Mouse (Mus musculus) CH12.LX (cell line): ENCODE measurements at regions not wholly inside any gene's neighbourhood (a gene's known extent, or its start where the extent isn't known, plus 50 kb on each side); places are given as distances from the start of the nearest gene placed in this dataset.

ENCODE experiments used
- DNase-seq: peaks from one replicate; pipeline ENCODE4 v3.0.0-alpha.2; 2013; ENCODE audit errors: extremely low read depth
- H3K27ac ChIP-seq: 2 replicates; pipeline ENCODE4 v1.5.1; 2012; ENCODE audit warnings: low read depth, mild to moderate bottlenecking, control low read depth, moderate library complexity; ENCODE audit not compliant: insufficient read depth
- H3K27me3 ChIP-seq: replicated peaks from 2 replicates; pipeline ENCODE3; 2012; ENCODE audit warnings: inconsistent platforms
- H3K36me3 ChIP-seq, 2 experiments: replicated peaks in 1 of 2; 2 replicates each; pipeline versions ENCODE3 to v1.6.1; 2012; ENCODE audit warnings: inconsistent platforms in 1 of 2, low read length in 1 of 2, mild to moderate bottlenecking in 1 of 2, mixed read lengths in 1 of 2, moderate library complexity in 1 of 2; ENCODE audit not compliant: control insufficient read depth in 1 of 2, insufficient read depth in 1 of 2
- H3K4me1 ChIP-seq, 2 experiments: 2 replicates each; pipeline ENCODE4 v1.6.1; 2012; ENCODE audit warnings: inconsistent platforms in 1 of 2, moderate library complexity in 1 of 2; ENCODE audit not compliant: insufficient read depth in 2 of 2, control insufficient read depth in 1 of 2
- H3K4me2 ChIP-seq: 2 replicates; pipeline ENCODE4 v1.6.1; 2012; ENCODE audit warnings: low read depth, mild to moderate bottlenecking, control low read depth; ENCODE audit not compliant: poor library complexity, insufficient read depth, severe bottlenecking
- H3K4me3 ChIP-seq, 3 experiments: fragments of 150-350 bp in 1 of 3; sonication (generic) in 1 of 3; replicated peaks in 1 of 3; 2 replicates each; pipeline versions ENCODE3 to v1.5.1; 2011 to 2012; ENCODE audit warnings: low read depth in 2 of 3, low read length in 2 of 3, mild to moderate bottlenecking in 2 of 3, moderate library complexity in 2 of 3, control low read depth in 1 of 3, improper control_type of control experiment in 1 of 3, inconsistent platforms in 1 of 3, mixed read lengths in 1 of 3; ENCODE audit not compliant: poor library complexity in 1 of 3
- H3K79me2 ChIP-seq: replicated peaks from 2 replicates; pipeline ENCODE4 v1.6.1; 2012; ENCODE audit warnings: mild to moderate bottlenecking, moderate library complexity; ENCODE audit not compliant: control insufficient read depth, poor library complexity, insufficient read depth, severe bottlenecking; ENCODE audit errors: extremely low read depth
- H3K9ac ChIP-seq: 2 replicates; pipeline ENCODE4 v1.6.1; 2012; ENCODE audit warnings: low read depth, mild to moderate bottlenecking, control low read depth, moderate library complexity; ENCODE audit not compliant: insufficient read depth
- H3K9me3 ChIP-seq: replicated peaks from 2 replicates; pipeline ENCODE3; 2012; ENCODE audit warnings: low read length, inconsistent platforms, mixed read lengths
- CTCF ChIP-seq, 2 experiments: IDR thresholded peaks in 1 of 2; conservative IDR thresholded peaks in 1 of 2; 2 replicates each; pipeline ENCODE4 v1.5.1; 2011 to 2012; ENCODE audit warnings: low read depth in 2 of 2, low read length in 2 of 2, improper control_type of control experiment in 1 of 2, inconsistent platforms in 1 of 2, mild to moderate bottlenecking in 1 of 2, moderate library complexity in 1 of 2
- ELF1 ChIP-seq: IDR thresholded peaks from 2 replicates; pipeline ENCODE4 v1.6.1; 2014; ENCODE audit warnings: low read depth, mild to moderate bottlenecking, inconsistent platforms, low read length, improper control_type of control experiment
- GABPA ChIP-seq: IDR thresholded peaks from 2 replicates; pipeline ENCODE4 v1.6.1; 2012; ENCODE audit warnings: low read depth, low read length, improper control_type of control experiment, inconsistent platforms; ENCODE audit not compliant: insufficient replicate concordance
- HCFC1 ChIP-seq: IDR thresholded peaks from 2 replicates; pipeline ENCODE4 v1.6.1; 2012; ENCODE audit warnings: low read depth, mild to moderate bottlenecking, inconsistent platforms, low read length, improper control_type of control experiment
- IRF4 ChIP-seq: IDR thresholded peaks from 2 replicates; pipeline ENCODE4 v1.6.1; 2014; ENCODE audit warnings: low read depth, mild to moderate bottlenecking, inconsistent platforms, low read length, improper control_type of control experiment
- JUN ChIP-seq: IDR thresholded peaks from 2 replicates; pipeline ENCODE4 v1.6.1; 2011; ENCODE audit warnings: low read depth, mild to moderate bottlenecking, low read length, improper control_type of control experiment, moderate library complexity; ENCODE audit not compliant: insufficient read depth
- JUND ChIP-seq: conservative IDR thresholded peaks from 2 replicates; pipeline ENCODE4 v1.6.1; 2011; ENCODE audit warnings: low read depth, low read length, improper control_type of control experiment
- KAT2A ChIP-seq: IDR thresholded peaks from 2 replicates; pipeline ENCODE4 v1.6.1; 2012; ENCODE audit warnings: low read length, improper control_type of control experiment, inconsistent platforms; ENCODE audit not compliant: insufficient replicate concordance
- MAFK ChIP-seq: IDR thresholded peaks from 2 replicates; pipeline ENCODE4 v1.6.1; 2011; ENCODE audit warnings: low read length, improper control_type of control experiment; ENCODE audit not compliant: insufficient replicate concordance
- MEF2A ChIP-seq: IDR thresholded peaks from 2 replicates; pipeline ENCODE4 v1.6.1; 2014; ENCODE audit warnings: low read depth, mild to moderate bottlenecking, inconsistent platforms, low read length, improper control_type of control experiment, borderline replicate concordance
- MYC ChIP-seq: IDR thresholded peaks from 2 replicates; pipeline ENCODE4 v1.6.1; 2011; ENCODE audit warnings: low read depth, mild to moderate bottlenecking, improper control_type of control experiment, low read length
- NELFE ChIP-seq: IDR thresholded peaks from 2 replicates; pipeline ENCODE4 v1.6.1; 2011; ENCODE audit warnings: low read depth, low read length, improper control_type of control experiment
- POLR2AphosphoS2 ChIP-seq: IDR thresholded peaks from 2 replicates; pipeline ENCODE4 v1.6.1; 2011; ENCODE audit warnings: low read depth, low read length, improper control_type of control experiment
- RAD21 ChIP-seq: IDR thresholded peaks from 2 replicates; pipeline ENCODE4 v1.6.1; 2011; ENCODE audit warnings: low read depth, mild to moderate bottlenecking, low read length, improper control_type of control experiment, moderate library complexity
- RCOR1 ChIP-seq: conservative IDR thresholded peaks from 2 replicates; pipeline ENCODE4 v1.6.1; 2012; ENCODE audit warnings: low read depth, mild to moderate bottlenecking, inconsistent platforms, low read length, improper control_type of control experiment
- SIN3A ChIP-seq: IDR thresholded peaks from 2 replicates; pipeline ENCODE4 v1.6.1; 2012; ENCODE audit warnings: low read length, improper control_type of control experiment, inconsistent platforms
- SMC3 ChIP-seq: IDR thresholded peaks from 2 replicates; pipeline ENCODE4 v1.6.1; 2011; ENCODE audit warnings: low read depth, low read length, improper control_type of control experiment
- TCF12 ChIP-seq: IDR thresholded peaks from 2 replicates; pipeline ENCODE4 v1.6.1; 2014; ENCODE audit warnings: low read depth, mild to moderate bottlenecking, inconsistent platforms, low read length, improper control_type of control experiment
- USF2 ChIP-seq: conservative IDR thresholded peaks from 2 replicates; pipeline ENCODE4 v1.6.1; 2011; ENCODE audit warnings: low read depth, low read length, improper control_type of control experiment
- ZC3H11A ChIP-seq: IDR thresholded peaks from 2 replicates; pipeline ENCODE4 v1.6.1; 2012; ENCODE audit warnings: low read depth, mild to moderate bottlenecking, inconsistent platforms, low read length, improper control_type of control experiment
- ZKSCAN1 ChIP-seq: IDR thresholded peaks from 2 replicates; pipeline ENCODE4 v1.6.1; 2012; ENCODE audit warnings: low read depth, inconsistent platforms, low read length, improper control_type of control experiment, borderline replicate concordance
- ZMIZ1 ChIP-seq: IDR thresholded peaks from 2 replicates; pipeline ENCODE4 v1.6.1; 2012; ENCODE audit warnings: low read depth, mild to moderate bottlenecking, inconsistent platforms, low read length, improper control_type of control experiment
- dilution Hi-C: fragments of 300-500 bp; cut with MboI; formaldehyde crosslinking; loops from 2 replicates; pipeline ENCODE4 v1.14.3; 2020; ENCODE audit warnings: low sequenced_read_pairs; ENCODE audit not compliant: extremely low pct_unique_long_range_greater_than_20kb, extremely low pct_ligation_motif_present
- in situ Hi-C: fragments of 300-500 bp; cut with MboI; formaldehyde crosslinking; loops from 3 replicates; pipeline ENCODE4 v1.14.3; 2019; ENCODE audit warnings: low sequenced_read_pairs, low pct_ligation_motif_present, low pct_unique_long_range_greater_than_20kb, mixed read lengths

GRCm38 (mm10) chr2:113900496-113900895 is 52.0 kb upstream of the Arhgap11a start:
- Histone ChIP-seq H3K4me3 (no peak overlapping the region), H3K27me3 (no peaks in the 10 kb centered on the region), H3K36me3 (no peaks in the 10 kb centered on the region), H3K79me2 (no peaks in the 10 kb centered on the region), H3K9me3 (no peaks in the 10 kb centered on the region)
- in situ Hi-C loops, result no loop called here
- TF ChIP-seq IRF4, result no peak
- no peak for TF ChIP-seq CTCF (conservative IDR thresholded peaks at IDR 0.05 in 1 of 2, IDR thresholded peaks at IDR 0.05 in 1 of 2; ENCODE audit: low read depth in 2 of 2, low read length in 2 of 2)
- TF ChIP-seq POLR2AphosphoS2, result no peak
- no peak for TF ChIP-seq SIN3A
- TF ChIP-seq ELF1, result no peak
- no peak for TF ChIP-seq RCOR1
- TF ChIP-seq MAFK, result no peak
- no peak for TF ChIP-seq ZC3H11A
- no peak for TF ChIP-seq HCFC1
- no peak for TF ChIP-seq JUN
- TF ChIP-seq, all 38 proteins: peak for 0
- H3K4me1 ChIP-seq, result 0 out of 4 replicates have a peak, but pooled peaks cover 0 to 3% of the 10 kb centered on the region in 2 experiments
- no peak overlapping the region for H3K9ac ChIP-seq
- dilution Hi-C loops, result no loop called here
- DNase-seq, result no peak
- no peak overlapping the region for H3K27ac ChIP-seq
- H3K4me2 ChIP-seq, result no peak overlapping the region

- Histone ChIP-seq H3K4me2 (no peak overlapping the region), H3K9ac (no peak overlapping the region)
- dilution Hi-C loops, result no loop called here
- TF ChIP-seq SMC3 (no peak), MEF2A (no peak), ELF1 (no peak), GABPA (no peak), RAD21 (no peak), ZKSCAN1 (no peak), MAFK (no peak), MYC (no peak), ZMIZ1 (no peak), JUND (no peak), USF2 (no peak), TCF12 (no peak), ZC3H11A (no peak), KAT2A (no peak), NELFE (no peak)
- TF ChIP-seq, all 38 proteins: peak for 0
- in situ Hi-C loops, result loop anchor here (25.0 kb wide), 1 partner anchor 164 kb away; the partner anchor contains the start of gene Actc1
- no peaks in the 10 kb centered on the region for H3K79me2 ChIP-seq
- no peak overlapping the region for H3K27ac ChIP-seq
- H3K4me1 ChIP-seq, result peaks cover 0 to 6% of the 10 kb centered on the region in 2 experiments; a peak in 2 of 4 replicates
- no peaks in the 10 kb centered on the region for H3K9me3 ChIP-seq
- no peak overlapping the region for H3K4me3 ChIP-seq
- no peaks in the 10 kb centered on the region for H3K27me3 ChIP-seq
- DNase-seq, result no peak
- no peaks in the 10 kb centered on the region for H3K36me3 ChIP-seq
Observed at GRCm38 (mm10) chr2:113898747-113899146, 50.3 kb upstream of the Arhgap11a start.
